Mouse (Mus musculus): ENCODE measurements around the gene Lpar3. TPM values are rescaled to one million over a fixed set of nuclear protein-coding genes. Genes with fewer than 3 reads are reported as not detected.

Lpar3 gene
- polyA plus RNA-seq, 1 experiment = 33.7 TPM

DNA sequence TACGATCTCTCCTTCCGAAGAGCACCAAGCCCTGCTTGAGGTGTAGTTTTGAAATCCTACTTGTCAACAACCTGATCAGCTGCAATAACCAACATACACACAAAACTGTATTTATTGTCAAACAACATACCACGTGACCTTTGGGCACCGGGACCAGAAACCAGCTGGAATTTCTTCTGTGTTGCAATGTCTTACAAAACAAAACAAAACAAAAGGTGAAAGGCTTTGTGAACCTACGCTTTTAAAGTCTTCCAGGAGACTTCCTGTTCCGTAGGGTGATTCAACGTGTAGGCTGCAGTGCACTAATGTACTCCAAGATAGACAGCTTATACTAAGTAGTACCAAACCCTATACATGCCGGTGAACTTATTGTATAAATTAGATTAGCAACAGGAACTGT, 25.8 kb downstream of the Lpar3 start:
- no peak for DNase-seq
- WGBS = 60% methylated on average over 8 of the region's 8 CpGs
- Histone ChIP-seq H3K27me3 (replicated peaks; ENCODE audit: control insufficient read depth, insufficient read depth, low read length) (no peaks in the 10 kb centered on the region), H3K27ac (ENCODE audit: insufficient read depth, low read depth, low read length) (no peak overlapping the region), H3K36me3 (ENCODE audit: control insufficient read depth, insufficient read depth, low read length) (no peaks in the 10 kb centered on the region), H3K4me3 (ENCODE audit: insufficient read depth, low read depth, low read length) (no peak overlapping the region), H3K4me1 (ENCODE audit: control insufficient read depth, insufficient read depth, low read length) (0 out of 2 replicates have a peak, but pooled peaks cover 3% of the 10 kb centered on the region)
- TF ChIP-seq POLR2A (IDR thresholded peaks at IDR 0.05; ENCODE audit: low read depth, low read length) (no peak), CTCF (conservative IDR thresholded peaks at IDR 0.05; ENCODE audit: insufficient read depth, insufficient read length, low read depth, low read length) (no peak)

DNA sequence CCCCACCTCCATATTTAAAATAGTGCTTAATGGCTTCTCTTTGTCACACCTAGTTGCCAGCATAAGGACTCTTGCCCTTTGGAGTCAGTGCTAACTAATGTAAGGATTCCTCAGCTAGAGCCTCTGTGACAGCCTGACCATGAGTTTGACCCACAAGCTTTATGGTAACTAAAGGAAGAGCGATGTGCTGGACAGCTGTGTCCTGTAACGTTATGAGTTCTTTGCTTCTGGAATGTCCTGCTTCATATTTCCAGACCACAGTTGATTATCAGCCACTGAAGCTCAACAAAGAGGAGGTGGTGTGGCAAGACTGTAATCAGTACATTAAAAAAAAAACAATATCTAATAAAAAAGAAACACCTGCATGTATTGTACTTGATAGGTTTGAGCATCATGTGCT, 26.2 kb downstream of the Lpar3 start:
- Histone ChIP-seq H3K36me3 (ENCODE audit: control insufficient read depth, insufficient read depth, low read length) (no peaks in the 10 kb centered on the region), H3K27ac (ENCODE audit: insufficient read depth, low read depth, low read length) (no peak overlapping the region), H3K4me3 (ENCODE audit: insufficient read depth, low read depth, low read length) (no peak overlapping the region), H3K27me3 (replicated peaks; ENCODE audit: control insufficient read depth, insufficient read depth, low read length) (no peaks in the 10 kb centered on the region), H3K4me1 (ENCODE audit: control insufficient read depth, insufficient read depth, low read length) (0 out of 2 replicates have a peak, but pooled peaks cover 3% of the 10 kb centered on the region)
- TF ChIP-seq POLR2A (IDR thresholded peaks at IDR 0.05; ENCODE audit: low read depth, low read length) (no peak), CTCF (conservative IDR thresholded peaks at IDR 0.05; ENCODE audit: insufficient read depth, insufficient read length, low read depth, low read length) (no peak)
- WGBS = 64% methylated on average over 2 of the region's 2 CpGs
- no peak for DNase-seq

DNA sequence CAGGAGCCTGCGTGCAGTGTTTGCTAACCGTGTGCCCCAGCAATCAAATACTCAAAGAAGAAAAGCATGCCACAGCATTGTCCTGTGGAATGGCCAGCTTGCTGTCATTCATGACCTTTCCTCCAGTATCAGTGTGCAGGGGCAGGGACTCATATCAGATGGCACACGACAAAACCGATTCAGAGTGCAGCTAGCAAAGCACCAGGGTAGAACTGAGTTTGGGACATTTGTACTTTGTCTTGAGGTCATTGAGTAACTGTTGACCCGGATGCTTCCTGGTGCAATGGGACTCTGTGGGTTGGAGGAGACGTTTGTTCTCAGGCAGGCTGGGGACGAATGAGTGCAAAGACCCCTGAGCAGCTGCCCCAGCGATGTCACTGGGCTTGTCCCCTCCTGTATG, 29.1 kb downstream of the Lpar3 start:
- TF ChIP-seq CTCF (conservative IDR thresholded peaks at IDR 0.05; ENCODE audit: insufficient read depth, insufficient read length, low read depth, low read length) (no peak), POLR2A (IDR thresholded peaks at IDR 0.05; ENCODE audit: low read depth, low read length) (no peak)
- H3K27me3 ChIP-seq (replicated peaks; ENCODE audit: control insufficient read depth, insufficient read depth, low read length) = no peaks in the 10 kb centered on the region
- H3K4me1 ChIP-seq (ENCODE audit: control insufficient read depth, insufficient read depth, low read length) = peaks cover 18% of the 10 kb centered on the region
- H3K27ac ChIP-seq (ENCODE audit: insufficient read depth, low read depth, low read length) = no peak overlapping the region
- 50% methylated on average over 8 of the region's 8 CpGs for WGBS
- no peaks in the 10 kb centered on the region for H3K36me3 ChIP-seq (ENCODE audit: control insufficient read depth, insufficient read depth, low read length)
- DNase-seq = peak; percentile 63
- H3K4me3 ChIP-seq (ENCODE audit: insufficient read depth, low read depth, low read length) = no peak overlapping the region

DNA sequence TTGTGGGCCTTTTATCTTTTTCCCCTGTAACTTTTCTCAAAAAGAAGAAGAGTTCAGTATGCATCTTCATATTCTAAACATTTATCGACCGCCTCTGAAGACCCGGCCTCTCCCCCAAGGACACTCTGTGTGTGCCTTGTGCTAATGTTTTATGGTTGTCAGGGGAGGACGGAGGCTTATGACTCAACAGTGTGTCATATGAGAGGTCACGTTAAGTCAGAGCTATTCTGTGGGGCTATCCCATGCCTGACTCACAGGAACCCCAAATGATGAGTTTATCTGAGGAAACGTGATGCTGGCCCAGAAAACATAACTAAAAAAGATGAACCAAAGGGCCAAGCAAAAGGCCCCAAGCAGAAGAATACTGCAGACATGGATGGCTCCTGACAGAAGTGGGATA, 31.0 kb downstream of the Lpar3 start:
- H3K4me1 ChIP-seq (ENCODE audit: control insufficient read depth, insufficient read depth, low read length) = peaks cover 20% of the 10 kb centered on the region
- no peak overlapping the region for H3K27ac ChIP-seq (ENCODE audit: insufficient read depth, low read depth, low read length)
- no peak for DNase-seq
- no peaks in the 10 kb centered on the region for H3K36me3 ChIP-seq (ENCODE audit: control insufficient read depth, insufficient read depth, low read length)
- no peaks in the 10 kb centered on the region for H3K27me3 ChIP-seq (replicated peaks; ENCODE audit: control insufficient read depth, insufficient read depth, low read length)
- TF ChIP-seq POLR2A (IDR thresholded peaks at IDR 0.05; ENCODE audit: low read depth, low read length) (no peak), CTCF (conservative IDR thresholded peaks at IDR 0.05; ENCODE audit: insufficient read depth, insufficient read length, low read depth, low read length) (no peak)
- H3K4me3 ChIP-seq (ENCODE audit: insufficient read depth, low read depth, low read length) = no peak overlapping the region
- 79% methylated on average over 6 of the region's 6 CpGs for WGBS

DNA sequence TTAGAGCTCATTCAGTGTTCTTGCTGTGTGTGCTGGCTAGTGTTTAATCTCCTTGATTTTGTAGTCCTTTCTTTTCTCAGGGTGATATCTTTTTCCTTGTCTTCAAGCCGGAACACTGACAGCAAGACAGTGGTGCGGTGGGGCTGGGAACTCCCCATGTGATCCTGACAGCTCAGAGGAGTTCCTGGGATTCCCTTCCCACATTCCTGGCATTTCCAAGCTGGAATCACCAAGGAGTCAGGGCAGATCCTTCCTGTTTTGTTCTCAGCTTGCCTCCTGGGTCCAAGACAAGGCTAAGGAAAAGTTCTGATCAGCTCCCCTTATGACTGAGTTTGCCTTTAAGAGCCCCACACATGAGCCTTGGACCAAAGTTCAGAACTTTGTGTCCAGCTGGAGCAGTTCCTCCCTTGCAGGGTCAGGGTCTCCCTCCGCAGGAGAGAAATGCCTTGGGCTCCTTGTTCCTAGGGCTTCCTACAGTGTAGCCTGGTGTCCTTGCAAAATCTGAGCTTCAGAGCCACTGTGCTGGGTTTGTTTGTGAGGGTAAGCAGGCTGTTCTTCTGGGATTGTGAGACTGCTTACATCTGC, 33.1 kb downstream of the Lpar3 start:
- Histone ChIP-seq H3K4me1 (ENCODE audit: control insufficient read depth, insufficient read depth, low read length) (peaks cover 20% of the 10 kb centered on the region), H3K36me3 (ENCODE audit: control insufficient read depth, insufficient read depth, low read length) (no peaks in the 10 kb centered on the region), H3K27ac (ENCODE audit: insufficient read depth, low read depth, low read length) (peak overlapping the region; percentile 59), H3K4me3 (ENCODE audit: insufficient read depth, low read depth, low read length) (no peak overlapping the region), H3K27me3 (replicated peaks; ENCODE audit: control insufficient read depth, insufficient read depth, low read length) (no peaks in the 10 kb centered on the region)
- 25% methylated on average over 3 of the region's 3 CpGs for WGBS
- TF ChIP-seq CTCF (conservative IDR thresholded peaks at IDR 0.05; ENCODE audit: insufficient read depth, insufficient read length, low read depth, low read length) (no peak), POLR2A (IDR thresholded peaks at IDR 0.05; ENCODE audit: low read depth, low read length) (no peak)
- peak; percentile 70 for DNase-seq

DNA sequence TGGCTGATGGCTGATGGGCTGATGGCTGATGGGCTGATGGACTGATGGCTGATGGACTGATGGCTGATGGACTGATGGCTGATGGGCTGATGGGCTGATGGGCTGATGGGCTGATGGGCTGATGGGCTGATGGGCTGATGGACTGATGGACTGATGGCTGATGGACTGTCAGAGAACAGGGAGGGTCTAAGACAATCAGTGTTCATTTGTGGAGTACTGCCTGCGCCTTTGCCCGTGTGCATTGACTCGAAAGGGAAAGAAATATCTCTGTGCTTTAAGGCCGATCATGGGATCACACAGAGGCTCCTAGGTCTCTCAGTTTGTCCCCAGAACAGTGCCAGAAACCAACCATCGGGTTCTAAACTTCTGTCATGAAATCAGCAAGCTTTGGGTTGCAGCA, 34.4 kb downstream of the Lpar3 start:
- no peak for TF ChIP-seq CTCF (conservative IDR thresholded peaks at IDR 0.05; ENCODE audit: insufficient read depth, insufficient read length, low read depth, low read length)
- Histone ChIP-seq H3K36me3 (ENCODE audit: control insufficient read depth, insufficient read depth, low read length) (no peaks in the 10 kb centered on the region), H3K4me3 (ENCODE audit: insufficient read depth, low read depth, low read length) (no peak overlapping the region), H3K4me1 (ENCODE audit: control insufficient read depth, insufficient read depth, low read length) (peaks cover 20% of the 10 kb centered on the region), H3K27me3 (replicated peaks; ENCODE audit: control insufficient read depth, insufficient read depth, low read length) (no peaks in the 10 kb centered on the region), H3K27ac (ENCODE audit: insufficient read depth, low read depth, low read length) (no peak overlapping the region)
- WGBS = 91% methylated on average over 5 of the region's 5 CpGs
- no peak for DNase-seq

DNA sequence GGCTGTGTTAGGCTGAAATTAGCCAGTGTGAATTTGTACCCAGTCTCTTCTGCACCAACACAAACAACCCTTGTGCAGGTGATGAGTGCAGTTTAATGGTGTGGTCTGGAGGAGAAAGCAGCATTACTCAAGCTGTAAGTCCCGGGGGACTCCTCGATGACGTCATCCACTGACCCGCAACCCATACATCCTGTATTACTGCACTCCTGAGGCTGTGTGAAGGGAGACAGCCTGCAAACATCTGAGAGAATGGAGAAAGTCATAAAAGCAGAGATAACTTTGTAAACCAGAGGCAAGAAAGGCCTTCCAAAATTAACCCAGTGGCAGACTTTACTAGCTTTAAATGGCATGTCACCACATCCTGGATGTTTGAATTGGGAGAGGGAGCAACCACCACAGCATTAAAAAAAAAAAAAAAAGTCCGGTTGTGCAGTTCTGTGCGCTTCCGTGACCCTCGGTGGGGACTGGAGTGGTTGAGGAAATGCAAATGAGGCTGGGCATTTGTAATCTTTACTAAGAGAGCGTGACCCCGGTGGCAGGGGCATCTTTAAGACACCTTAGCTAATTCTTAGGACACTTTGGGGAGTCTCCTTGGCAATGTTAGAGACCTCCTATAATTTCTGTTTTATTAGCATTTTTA, 36.8 kb downstream of the Lpar3 start:
- Histone ChIP-seq H3K27ac (ENCODE audit: insufficient read depth, low read depth, low read length) (no peak overlapping the region), H3K4me3 (ENCODE audit: insufficient read depth, low read depth, low read length) (no peak overlapping the region), H3K4me1 (ENCODE audit: control insufficient read depth, insufficient read depth, low read length) (peaks cover 22% of the 10 kb centered on the region), H3K36me3 (ENCODE audit: control insufficient read depth, insufficient read depth, low read length) (no peaks in the 10 kb centered on the region), H3K27me3 (replicated peaks; ENCODE audit: control insufficient read depth, insufficient read depth, low read length) (no peaks in the 10 kb centered on the region)
- DNase-seq = no peak
- WGBS = 40% methylated on average over 10 of the region's 10 CpGs
- TF ChIP-seq CTCF (conservative IDR thresholded peaks at IDR 0.05; ENCODE audit: insufficient read depth, insufficient read length, low read depth, low read length) = no peak
- no peak for TF ChIP-seq POLR2A (IDR thresholded peaks at IDR 0.05; ENCODE audit: low read depth, low read length)

Data from kidney, adult 2 months (tissue).